ENCODE assay signal across 26 mouse cellular contexts in genomic region chr16:89739559-89739958, GRCm38 (mm10).
DNase-seq lines count a peak whose midpoint lies in the region; ATAC-seq and TF ChIP-seq lines count a peak whose summit lies in the region.
"Had no signal": no experiment of that assay in that cellular context is flagged by ENCODE, and none has a peak within 500 bp of the region (broad histone marks: within the 10 kb centered on the region; RNA-seq: fewer than 3 reads in every experiment).

No protein-coding gene starts in this region.

- no peak overlapping the region for H3K4me2 ChIP-seq in hindbrain, embryonic 13.5 days
- H3K4me2 ChIP-seq in midbrain, embryonic 11.5 days: no peak overlapping the region
- no peak overlapping the region for H3K4me2 ChIP-seq in midbrain, postnatal 0 days (ENCODE audit: low read depth, low read length, poor library complexity, severe bottlenecking)
- H3K4me2 ChIP-seq in midbrain, embryonic 13.5 days (replicated peaks): no peak overlapping the region
- H3K4me2 ChIP-seq: embryonic facial prominence, embryonic 13.5 days; heart, embryonic 13.5 days; hindbrain, embryonic 14.5 days had no signal

- H3K27ac ChIP-seq in hindbrain, embryonic 10.5 days: peak overlapping the region; percentile 40
- H3K27ac ChIP-seq in hindbrain, embryonic 13.5 days: no peak overlapping the region
- no peak overlapping the region; the same call in 1 of the 2 replicates for H3K27ac ChIP-seq in midbrain, embryonic 11.5 days (ENCODE audit: low read depth, low read length)
- no peak overlapping the region for H3K27ac ChIP-seq in midbrain, postnatal 0 days (ENCODE audit: low read depth, low read length)
- no peak overlapping the region; the same call in 1 of the 2 replicates for H3K27ac ChIP-seq in midbrain, embryonic 13.5 days
- H3K27ac ChIP-seq: embryonic facial prominence, embryonic 10.5 days; embryonic facial prominence, embryonic 13.5 days; forebrain, embryonic 10.5 days; heart, adult 2 months; heart, embryonic 10.5 days; heart, embryonic 13.5 days; hindbrain, embryonic 14.5 days; hindbrain, postnatal 0 days had no signal

- no peaks in the 10 kb centered on the region for H3K9me3 ChIP-seq in hindbrain, embryonic 10.5 days
- no peaks in the 10 kb centered on the region for H3K9me3 ChIP-seq in hindbrain, embryonic 13.5 days
- H3K9me3 ChIP-seq in midbrain, embryonic 11.5 days (ENCODE audit: control insufficient read depth, low read length): no peaks in the 10 kb centered on the region
- no peaks in the 10 kb centered on the region for H3K9me3 ChIP-seq in midbrain, postnatal 0 days (ENCODE audit: low read length)
- no peaks in the 10 kb centered on the region for H3K9me3 ChIP-seq in midbrain, embryonic 13.5 days
- H3K9me3 ChIP-seq: embryonic facial prominence, embryonic 10.5 days; embryonic facial prominence, embryonic 13.5 days; forebrain, embryonic 10.5 days; heart, embryonic 10.5 days; heart, embryonic 13.5 days had no signal

- DNase-seq in hindbrain, embryonic 10.5 days (ENCODE audit: low spot score): no peak
- no peak for DNase-seq in midbrain, embryonic 11.5 days (ENCODE audit: low spot score, missing footprints)
- DNase-seq in midbrain, postnatal 0 days (ENCODE audit: low spot score): no peak
- no peak for DNase-seq in lung, postnatal 25 days (ENCODE audit: low spot score)
- no peak for DNase-seq in right cerebral cortex, postnatal 10 days (ENCODE audit: low spot score in 2 of 2)
- DNase-seq: adrenal gland, adult 2 months; adrenal gland, postnatal 14 days; cerebellum, adult 11 months; cerebellum, adult 2 months; cerebellum, adult 9-11 months; cerebellum, postnatal 25 days; gastrocnemius, postnatal 25 days; heart, adult 2 months; heart, postnatal 14 days had no signal

- no peak overlapping the region for H3K9ac ChIP-seq in hindbrain, embryonic 13.5 days
- no peak overlapping the region for H3K9ac ChIP-seq in midbrain, embryonic 11.5 days (ENCODE audit: low read length)
- no peak overlapping the region for H3K9ac ChIP-seq in midbrain, postnatal 0 days (replicated peaks; ENCODE audit: low read length, poor library complexity, severe bottlenecking)
- no peak overlapping the region for H3K9ac ChIP-seq in midbrain, embryonic 13.5 days (replicated peaks)
- H3K9ac ChIP-seq: embryonic facial prominence, embryonic 13.5 days; heart, embryonic 13.5 days; hindbrain, embryonic 14.5 days had no signal

- no peak for ATAC-seq in hindbrain, embryonic 13.5 days (ENCODE audit: low FRiP score)
- ATAC-seq in midbrain, embryonic 11.5 days (ENCODE audit: low FRiP score): peak; percentile 45
- no peak for ATAC-seq in midbrain, postnatal 0 days (ENCODE audit: low FRiP score)
- ATAC-seq in midbrain, embryonic 13.5 days: peak; percentile 62
- ATAC-seq: CD4-positive, CD25-positive, alpha-beta regulatory T cell, adult 4 months; hindbrain, postnatal 0 days; inflammation-experienced regulatory T-cells, adult 6 months had no signal

- H3K4me1 ChIP-seq in hindbrain, embryonic 10.5 days (replicated peaks): peaks cover 12% of the 10 kb centered on the region
- 0 out of 2 replicates have a peak, but pooled peaks cover 6% of the 10 kb centered on the region for H3K4me1 ChIP-seq in hindbrain, embryonic 13.5 days (replicated peaks)
- H3K4me1 ChIP-seq in midbrain, embryonic 11.5 days (ENCODE audit: control insufficient read depth, insufficient read depth, low read length): peaks cover 12% of the 10 kb centered on the region
- H3K4me1 ChIP-seq in midbrain, postnatal 0 days (ENCODE audit: insufficient read depth, low read length): no peaks in the 10 kb centered on the region
- peaks cover 16% of the 10 kb centered on the region for H3K4me1 ChIP-seq in midbrain, embryonic 13.5 days (replicated peaks)
- H3K4me1 ChIP-seq: embryonic facial prominence, embryonic 13.5 days; heart, embryonic 10.5 days had no signal

- H3K27me3 ChIP-seq in hindbrain, embryonic 10.5 days (ENCODE audit: insufficient read depth, poor library complexity, severe bottlenecking): no peaks in the 10 kb centered on the region
- no peaks in the 10 kb centered on the region for H3K27me3 ChIP-seq in hindbrain, embryonic 13.5 days
- H3K27me3 ChIP-seq in midbrain, embryonic 11.5 days (ENCODE audit: control insufficient read depth, insufficient read depth, low read length): no peaks in the 10 kb centered on the region
- H3K27me3 ChIP-seq in midbrain, postnatal 0 days (ENCODE audit: insufficient read depth, low read length): no peaks in the 10 kb centered on the region
- no peaks in the 10 kb centered on the region for H3K27me3 ChIP-seq in midbrain, embryonic 13.5 days
- H3K27me3 ChIP-seq: embryonic facial prominence, embryonic 13.5 days; heart, embryonic 13.5 days had no signal

- no peaks in the 10 kb centered on the region for H3K36me3 ChIP-seq in hindbrain, embryonic 10.5 days
- H3K36me3 ChIP-seq in hindbrain, embryonic 13.5 days: no peaks in the 10 kb centered on the region
- H3K36me3 ChIP-seq in midbrain, embryonic 11.5 days (ENCODE audit: control insufficient read depth, insufficient read depth, low read length): no peaks in the 10 kb centered on the region
- no peaks in the 10 kb centered on the region for H3K36me3 ChIP-seq in midbrain, postnatal 0 days (ENCODE audit: insufficient read depth, low read length)
- H3K36me3 ChIP-seq in midbrain, embryonic 13.5 days: no peaks in the 10 kb centered on the region
- H3K36me3 ChIP-seq: embryonic facial prominence, embryonic 10.5 days; embryonic facial prominence, embryonic 13.5 days; forebrain, embryonic 10.5 days; heart, embryonic 10.5 days; heart, embryonic 13.5 days had no signal

- no peak for TF ChIP-seq CTCF in midbrain, postnatal 0 days (IDR thresholded peaks at IDR 0.05)

- WGBS in hindbrain, embryonic 10.5 days: 72% methylated on average over 2 of the region's 2 CpGs
- 76% methylated on average over 2 of the region's 2 CpGs for WGBS in hindbrain, embryonic 13.5 days
- WGBS in midbrain, embryonic 11.5 days: 38% methylated on average over 2 of the region's 2 CpGs
- WGBS in midbrain, postnatal 0 days: 65% methylated on average over 2 of the region's 2 CpGs
- WGBS in midbrain, embryonic 13.5 days: 57% methylated on average over 2 of the region's 2 CpGs

- H3K4me3 ChIP-seq in hindbrain, embryonic 10.5 days: no peak overlapping the region
- H3K4me3 ChIP-seq in hindbrain, embryonic 13.5 days: no peak overlapping the region
- H3K4me3 ChIP-seq in midbrain, embryonic 11.5 days (ENCODE audit: low read depth, low read length): no peak overlapping the region
- no peak overlapping the region for H3K4me3 ChIP-seq in midbrain, postnatal 0 days (ENCODE audit: low read depth, low read length)
- H3K4me3 ChIP-seq in midbrain, embryonic 13.5 days (replicated peaks): no peak overlapping the region
- H3K4me3 ChIP-seq: embryonic facial prominence, embryonic 10.5 days; embryonic facial prominence, embryonic 13.5 days; erythroblast, embryonic 14.5 days; forebrain, embryonic 10.5 days; heart, adult 2 months; heart, embryonic 10.5 days; heart, embryonic 13.5 days had no signal

Comparison
In these comparisons a context has a peak if more than half of its experiments do, and no peak if none do; other contexts are left out.
1. ATAC-seq: peak in midbrain, embryonic 11.5 days (single experiment) and midbrain, embryonic 13.5 days (single experiment); none in hindbrain, embryonic 13.5 days (single experiment) and midbrain, postnatal 0 days (single experiment).